Mouse (Mus musculus): ENCODE data around the gene Hsd17b1.
"Not testable (repeated sequence)": the region's sequence is repeated elsewhere in the genome, so short reads cannot be mapped to it uniquely, and the experiment has no call there.

The Hsd17b1 gene

GRCm38 (mm10) chr11:101085617-101086322, 7.6 kb downstream of the Hsd17b1 start:
- no peak for DNase-seq (ENCODE audit: low spot score in 2 of 2)

GRCm38 (mm10) chr11:101086323-101086674, 8.1 kb downstream of the Hsd17b1 start:
- DNase-seq (ENCODE audit: low spot score in 2 of 2): no peak

GRCm38 (mm10) chr11:101086756-101087681, 8.8 kb downstream of the Hsd17b1 start, which contains the start of gene Mlx:
Gene Mlx (plus strand): TSS chr11:101087277.
- DNase-seq (ENCODE audit: low spot score in 2 of 2): peak; percentile 54 to 87

GRCm38 (mm10) chr11:101087682-101088055, 9.5 kb downstream of the Hsd17b1 start:
- no peak for DNase-seq (ENCODE audit: low spot score in 2 of 2)

GRCm38 (mm10) chr11:101089931-101090330, 11.7 kb downstream of the Hsd17b1 start:
- no peak for DNase-seq (ENCODE audit: low spot score in 2 of 2)

- DNase-seq (ENCODE audit: low spot score in 2 of 2): no peak
These were observed 16.7 kb downstream of the Hsd17b1 start for GRCm38 (mm10) chr11:101094930-101095313.

GRCm38 (mm10) chr11:101095314-101096024, 17.3 kb downstream of the Hsd17b1 start, which contains the start of gene Psmc3ip:
Gene Psmc3ip (minus strand): TSS chr11:101095436.
- DNase-seq (ENCODE audit: low spot score in 2 of 2): peak; percentile 89 to 91

GRCm38 (mm10) chr11:101098231-101098630, 20.0 kb downstream of the Hsd17b1 start:
- no peak for DNase-seq (ENCODE audit: low spot score in 2 of 2)

- peak in 1 of 2 experiments; percentile 53 for DNase-seq (ENCODE audit: low spot score in 2 of 2)
These were observed 24.8 kb downstream of the Hsd17b1 start for GRCm38 (mm10) chr11:101103011-101103410.

- DNase-seq (ENCODE audit: low spot score in 2 of 2): no peak
These were observed 31.1 kb downstream of the Hsd17b1 start for GRCm38 (mm10) chr11:101109351-101109750.

- DNase-seq (ENCODE audit: low spot score in 2 of 2): no peak
These were observed 32.5 kb downstream of the Hsd17b1 start for GRCm38 (mm10) chr11:101110708-101111107.

GRCm38 (mm10) chr11:101111178-101111577, 33.0 kb downstream of the Hsd17b1 start:
- DNase-seq (ENCODE audit: low spot score in 2 of 2): no peak

- DNase-seq (ENCODE audit: low spot score in 2 of 2): no peak
These were observed 34.0 kb downstream of the Hsd17b1 start for GRCm38 (mm10) chr11:101112186-101112585.

- no peak for DNase-seq (ENCODE audit: low spot score in 2 of 2)
These were observed 37.4 kb downstream of the Hsd17b1 start for GRCm38 (mm10) chr11:101115564-101115963.

- DNase-seq (ENCODE audit: low spot score in 2 of 2): no peak
These were observed 39.9 kb downstream of the Hsd17b1 start for GRCm38 (mm10) chr11:101118105-101118504.

GRCm38 (mm10) chr11:101119131-101119760, 41.0 kb downstream of the Hsd17b1 start:
- no peak for DNase-seq (ENCODE audit: low spot score in 2 of 2)

- peak; percentile 94 to 97 for DNase-seq (ENCODE audit: low spot score in 2 of 2)
These were observed 41.7 kb downstream of the Hsd17b1 start, which contains the start of the genes Retreg3 and Tubg1 for GRCm38 (mm10) chr11:101119761-101120544. Gene Retreg3 (minus strand): TSS chr11:101119893. Gene Tubg1 (plus strand): TSS chr11:101119938.

- no peak for DNase-seq (ENCODE audit: low spot score in 2 of 2)
These were observed 42.5 kb downstream of the Hsd17b1 start for GRCm38 (mm10) chr11:101120545-101121188.

GRCm38 (mm10) chr11:101124494-101124893, 46.3 kb downstream of the Hsd17b1 start:
- not testable (repeated sequence) for DNase-seq (ENCODE audit: low spot score in 2 of 2)

GRCm38 (mm10) chr11:101125008-101125407, 46.8 kb downstream of the Hsd17b1 start:
- DNase-seq (ENCODE audit: low spot score in 2 of 2): not testable (repeated sequence)

Measured in urinary bladder, adult 18-20 months (tissue).